Mouse (Mus musculus) small intestine, adult 2 months (tissue): ENCODE measurements around the gene Tgif2. TPM values are rescaled to one million over a fixed set of nuclear protein-coding genes. Genes with fewer than 3 reads are reported as not detected.
A peak's percentile ranks its signal among the peaks of the same experiment; 100 is the strongest.

Experiments used
- H3K27ac ChIP-seq: fragments of 200-500 bp; 2 replicates; pipeline ENCODE4 v1.5.1; 2012; ENCODE audit warnings: low read depth, low read length, control low read depth, inconsistent platforms; ENCODE audit not compliant: insufficient read depth
- H3K27me3 ChIP-seq: fragments of 200-500 bp; 2 replicates; pipeline ENCODE4 v1.6.1; 2012; ENCODE audit warnings: mild to moderate bottlenecking, moderate library complexity, low read length, inconsistent platforms; ENCODE audit not compliant: control insufficient read depth, insufficient read depth
- H3K36me3 ChIP-seq: fragments of 200-500 bp; 2 replicates; pipeline ENCODE4 v1.6.1; 2012; ENCODE audit warnings: mild to moderate bottlenecking, low read length, control low read depth, inconsistent platforms; ENCODE audit not compliant: control insufficient read depth, insufficient read depth
- H3K4me1 ChIP-seq: fragments of 200-500 bp; 2 replicates; pipeline ENCODE4 v1.6.1; 2012; ENCODE audit warnings: low read length, inconsistent platforms, mixed read lengths; ENCODE audit not compliant: control insufficient read depth, insufficient read depth, insufficient read length
- H3K4me3 ChIP-seq: fragments of 200-500 bp; 2 replicates; pipeline ENCODE4 v1.5.1; 2012; ENCODE audit warnings: low read depth, mild to moderate bottlenecking, control low read depth, inconsistent platforms, low read length, moderate library complexity
- CTCF ChIP-seq: fragments of 200-500 bp; IDR thresholded peaks from 2 replicates; pipeline ENCODE4 v1.5.1; 2012; ENCODE audit warnings: low read depth, mild to moderate bottlenecking, control low read depth, inconsistent platforms, low read length, moderate library complexity, mixed read lengths; ENCODE audit not compliant: insufficient replicate concordance, insufficient read length; ENCODE audit errors: extremely low read depth
- POLR2A ChIP-seq: fragments of 200-500 bp; IDR thresholded peaks from 2 replicates; pipeline ENCODE4 v1.6.1; 2012; ENCODE audit warnings: low read depth, mild to moderate bottlenecking, control low read depth, inconsistent platforms, low read length, moderate library complexity
- WGBS: fragments of 180-500 bp; shearing (Covaris S2); methylation state at CpG from one replicate; pipeline ENCODE4 v1.1.7; 2018; 5-methylcytosine and 5-hydroxymethylcytosine counted together
- polyA plus RNA-seq: library from polyadenylated mRNA; depleted of rRNA; stranded (reverse); fragments of >200 nt; gene quantifications from 2 replicates; pipeline ENCODE4 v1.2.3, GENCODE M21; 2012

Gene Tgif2
- polyA plus RNA-seq, 1 experiment = 2.0 TPM

DNA sequence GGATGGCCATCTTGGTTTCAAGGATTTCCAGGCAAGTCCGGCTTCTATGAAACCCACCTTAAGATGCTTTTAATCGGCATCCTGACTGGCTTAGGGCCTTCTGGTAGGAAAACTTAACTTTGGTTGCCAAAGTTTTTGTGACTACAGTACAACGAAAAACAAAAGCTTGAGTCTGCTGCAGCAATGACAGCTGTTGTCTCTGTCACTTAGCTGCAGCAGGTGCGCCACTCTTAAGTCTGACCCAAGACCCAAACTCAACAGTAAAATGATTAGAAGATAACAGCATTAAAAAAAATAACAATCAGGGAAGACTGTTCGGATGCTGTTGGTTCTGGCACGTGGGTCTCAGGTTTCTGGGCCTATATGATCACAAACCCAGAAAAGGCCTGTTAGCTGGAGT, 968 bp upstream of the Tgif2 start:
- no peak overlapping the region for H3K4me3 ChIP-seq
- TF ChIP-seq POLR2A (no peak), CTCF (no peak)
- no peaks in the 10 kb centered on the region; the same call in 1 of the 2 replicates for H3K27me3 ChIP-seq
- WGBS = 69% methylated on average over 6 of the region's 6 CpGs
- peaks cover 11% of the 10 kb centered on the region for H3K4me1 ChIP-seq
- no peak overlapping the region for H3K27ac ChIP-seq
- H3K36me3 ChIP-seq = no peaks in the 10 kb centered on the region

DNA sequence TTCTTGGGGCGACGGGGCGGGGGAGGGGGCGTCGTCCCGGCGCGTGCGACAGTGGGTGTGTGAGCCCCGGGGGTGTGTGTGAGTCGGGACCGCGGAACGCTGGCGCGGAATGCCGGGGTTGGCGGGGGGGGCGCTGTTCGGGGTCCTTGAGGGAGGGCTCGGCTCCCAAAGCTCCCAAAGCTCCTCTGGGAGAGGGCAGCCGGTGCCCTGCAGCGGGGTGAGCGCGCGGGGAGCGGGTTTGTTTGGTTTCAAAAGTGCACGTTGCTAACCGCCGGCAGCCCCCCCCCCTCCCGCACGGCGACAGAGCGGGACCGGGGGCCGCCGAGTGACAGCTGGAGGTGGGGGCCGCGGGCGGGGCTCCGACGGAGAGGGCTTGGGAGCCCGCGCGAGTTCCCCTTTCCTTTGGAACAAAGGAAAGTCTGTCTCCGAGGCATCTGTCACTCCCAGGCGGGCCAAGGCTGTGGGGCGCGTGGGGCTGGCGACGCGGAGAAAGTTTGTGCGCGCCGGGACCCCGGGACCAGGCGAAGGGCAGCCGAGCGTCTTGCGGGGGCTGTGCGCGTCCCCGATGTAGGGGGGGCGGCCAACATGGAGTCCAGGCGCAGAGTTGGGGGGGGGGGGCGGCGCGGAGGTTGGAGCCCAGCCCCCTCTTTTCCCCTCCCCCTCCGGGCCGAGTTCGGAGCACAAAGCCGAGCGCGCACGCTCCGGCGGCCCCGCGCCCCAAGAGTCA, 657 bp downstream of the Tgif2 start:
- WGBS = 1% methylated on average over 72 of the region's 79 CpGs
- TF ChIP-seq CTCF = no peak
- no peak for TF ChIP-seq POLR2A
- Histone ChIP-seq H3K36me3 (no peaks in the 10 kb centered on the region), H3K27me3 (no peaks in the 10 kb centered on the region; the same call in 1 of the 2 replicates), H3K4me3 (peak overlapping the region; percentile 79), H3K27ac (no peak overlapping the region), H3K4me1 (peaks cover 11% of the 10 kb centered on the region)

DNA sequence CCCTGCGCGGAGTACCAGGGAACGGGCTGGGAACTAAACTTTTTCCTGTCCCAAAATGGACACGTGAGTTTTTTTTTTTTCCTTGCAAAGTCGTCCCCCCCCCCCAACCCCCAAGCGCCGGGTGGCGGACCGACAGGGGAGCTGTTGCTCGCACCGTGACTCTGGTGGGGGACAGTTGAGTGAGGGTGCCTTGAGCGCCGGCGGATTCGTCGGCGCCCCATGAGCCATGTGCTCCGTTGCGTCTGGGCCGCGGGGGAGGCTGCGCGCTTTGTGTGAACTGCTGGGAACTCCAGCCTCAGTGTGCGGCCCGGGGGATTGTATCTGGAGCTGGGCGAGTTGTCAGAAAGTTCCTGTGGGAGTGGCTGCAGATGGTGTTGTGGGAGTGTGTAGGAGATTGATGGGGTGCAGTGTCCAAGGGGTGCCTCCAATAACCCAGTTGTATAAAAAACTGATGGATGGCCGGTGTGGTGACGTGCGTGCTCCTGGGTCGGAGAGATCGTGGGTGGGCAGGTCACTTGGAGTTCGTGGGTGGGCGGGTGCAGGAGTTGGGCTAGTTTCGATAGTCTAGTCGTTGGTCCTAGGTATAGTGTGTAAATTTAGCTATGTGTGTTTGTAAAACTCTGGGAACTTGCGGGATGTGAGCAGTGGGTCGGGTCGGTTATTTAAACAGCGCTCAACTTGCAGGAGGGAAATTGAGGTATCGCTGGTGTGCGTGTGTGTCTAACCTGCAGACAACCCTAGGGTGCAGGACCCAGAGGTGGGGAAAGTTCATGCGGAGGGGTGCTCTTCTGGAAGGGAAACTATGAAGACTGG, 1.4 kb downstream of the Tgif2 start:
- WGBS = under 1% methylated on average over 42 of the region's 42 CpGs
- no peak for TF ChIP-seq POLR2A
- TF ChIP-seq CTCF = no peak
- H3K4me3 ChIP-seq = peak overlapping the region; percentile 79
- no peaks in the 10 kb centered on the region for H3K36me3 ChIP-seq
- H3K27me3 ChIP-seq = no peaks in the 10 kb centered on the region; the same call in 1 of the 2 replicates
- H3K4me1 ChIP-seq = peaks cover 11% of the 10 kb centered on the region
- H3K27ac ChIP-seq = no peak overlapping the region

- Histone ChIP-seq H3K36me3 (no peaks in the 10 kb centered on the region), H3K4me3 (peak overlapping the region; percentile 79), H3K4me1 (peaks cover 11% of the 10 kb centered on the region), H3K27me3 (no peaks in the 10 kb centered on the region; the same call in 1 of the 2 replicates), H3K27ac (no peak overlapping the region)
- WGBS = 11% methylated on average over 20 of the region's 20 CpGs
- TF ChIP-seq POLR2A = no peak
- no peak for TF ChIP-seq CTCF
These were observed 2.3 kb downstream of the Tgif2 start for GRCm38 (mm10) chr2:156841841-156842706.

GRCm38 (mm10) chr2:156842711-156843110, 2.9 kb downstream of the Tgif2 start:
- Histone ChIP-seq H3K4me1 (peaks cover 11% of the 10 kb centered on the region), H3K27me3 (no peaks in the 10 kb centered on the region; the same call in 1 of the 2 replicates), H3K27ac (no peak overlapping the region), H3K36me3 (no peaks in the 10 kb centered on the region), H3K4me3 (no peak overlapping the region)
- WGBS = 71% methylated on average over 11 of the region's 11 CpGs
- TF ChIP-seq POLR2A = no peak
- TF ChIP-seq CTCF = no peak

DNA sequence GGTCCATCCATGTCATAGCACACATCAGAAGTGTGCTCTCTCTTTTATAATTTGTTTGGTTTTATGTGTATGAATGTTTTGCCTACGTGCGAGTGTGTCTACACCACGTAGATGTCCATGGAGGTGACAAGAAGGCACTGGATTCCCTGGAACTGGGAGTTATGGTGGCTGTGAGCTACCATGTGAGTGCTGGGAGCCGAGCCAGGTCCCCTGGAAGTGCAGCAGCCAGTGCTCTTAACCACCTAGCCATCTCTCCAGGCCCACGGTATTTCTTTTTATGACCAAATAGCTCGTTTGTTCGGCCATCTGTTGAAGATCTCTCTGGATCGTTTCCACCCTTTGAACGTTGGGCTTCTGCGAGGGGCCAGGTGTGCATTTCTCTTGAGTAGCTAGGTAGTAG, 3.5 kb downstream of the Tgif2 start:
- TF ChIP-seq CTCF = no peak
- TF ChIP-seq POLR2A = no peak
- no peaks in the 10 kb centered on the region; the same call in 1 of the 2 replicates for H3K27me3 ChIP-seq
- no peak overlapping the region for H3K4me3 ChIP-seq
- peaks cover 11% of the 10 kb centered on the region for H3K4me1 ChIP-seq
- H3K27ac ChIP-seq = no peak overlapping the region
- WGBS = 46% methylated on average over 10 of the region's 10 CpGs
- no peaks in the 10 kb centered on the region for H3K36me3 ChIP-seq
